Mouse (Mus musculus): ENCODE results near the gene Gm11027. TPM values are rescaled to one million over a fixed set of nuclear protein-coding genes. Genes with fewer than 3 reads are reported as not detected.

Gm11027 gene
- total and polyA plus RNA-seq, 3 experiments = not detected

GRCm38 (mm10) chr12:116238803-116239202 lies 36.4 kb upstream of the Gm11027 start:
- Histone ChIP-seq H3K9ac (ENCODE audit: insufficient read depth, low read depth) (no peak overlapping the region), H3K4me1 (ENCODE audit: control insufficient read depth in 1 of 2, insufficient read depth in 2 of 2) (peaks cover 0 to 7% of the 10 kb centered on the region in 2 experiments; a peak in 2 of 4 replicates), H3K79me2 (replicated peaks; ENCODE audit: control insufficient read depth, extremely low read depth, insufficient read depth, poor library complexity, severe bottlenecking) (no peaks in the 10 kb centered on the region), H3K27me3 (replicated peaks) (no peaks in the 10 kb centered on the region), H3K36me3 (replicated peaks in 1 of 2; ENCODE audit: control insufficient read depth in 1 of 2, insufficient read depth in 1 of 2, low read length in 1 of 2) (peaks cover 3 to 28% of the 10 kb centered on the region in 2 experiments), H3K4me3 (replicated peaks in 1 of 3; ENCODE audit: low read depth in 2 of 3, low read length in 2 of 3, poor library complexity in 1 of 3) (no peak overlapping the region), H3K4me2 (ENCODE audit: insufficient read depth, low read depth, poor library complexity, severe bottlenecking) (no peak overlapping the region), H3K9me3 (replicated peaks; ENCODE audit: low read length) (no peaks in the 10 kb centered on the region), H3K27ac (ENCODE audit: insufficient read depth, low read depth) (no peak overlapping the region)
- DNase-seq (ENCODE audit: extremely low read depth) = no peak
- no peak for TF ChIP-seq TCF12 (IDR thresholded peaks at IDR 0.05; ENCODE audit: low read depth, low read length)
- no peak for TF ChIP-seq RAD21 (IDR thresholded peaks at IDR 0.05; ENCODE audit: low read depth, low read length)
- in situ Hi-C loops (cut with MboI; ENCODE audit: low pct_ligation_motif_present, low pct_unique_long_range_greater_than_20kb, low sequenced_read_pairs) (no loop called here), dilution Hi-C loops (cut with MboI; ENCODE audit: extremely low pct_ligation_motif_present, extremely low pct_unique_long_range_greater_than_20kb, low sequenced_read_pairs) (no loop called here)

GRCm38 (mm10) chr12:116244601-116245000 lies 30.6 kb upstream of the Gm11027 start:
- no peak for TF ChIP-seq POLR2AphosphoS2 (IDR thresholded peaks at IDR 0.05; ENCODE audit: low read depth, low read length)
- TF ChIP-seq ZKSCAN1 (IDR thresholded peaks at IDR 0.05; ENCODE audit: borderline replicate concordance, low read depth, low read length) = no peak
- no peak for TF ChIP-seq CTCF (conservative IDR thresholded peaks at IDR 0.05 in 1 of 2, IDR thresholded peaks at IDR 0.05 in 1 of 2; ENCODE audit: low read depth in 2 of 2, low read length in 2 of 2)
- no peak for TF ChIP-seq PAX5 (IDR thresholded peaks at IDR 0.05; ENCODE audit: low read length)
- no peak for TF ChIP-seq BHLHE40 (IDR thresholded peaks at IDR 0.05; ENCODE audit: low read depth, low read length)
- Histone ChIP-seq H3K9me3 (replicated peaks; ENCODE audit: low read length) (no peaks in the 10 kb centered on the region), H3K4me2 (ENCODE audit: insufficient read depth, low read depth, poor library complexity, severe bottlenecking) (no peak overlapping the region), H3K36me3 (replicated peaks in 1 of 2; ENCODE audit: control insufficient read depth in 1 of 2, insufficient read depth in 1 of 2, low read length in 1 of 2) (peaks cover 14 to 57% of the 10 kb centered on the region in 2 experiments), H3K27me3 (replicated peaks) (no peaks in the 10 kb centered on the region), H3K4me1 (ENCODE audit: control insufficient read depth in 1 of 2, insufficient read depth in 2 of 2) (peaks cover 0 to 4% of the 10 kb centered on the region in 2 experiments; a peak in 2 of 4 replicates), H3K9ac (ENCODE audit: insufficient read depth, low read depth) (no peak overlapping the region), H3K4me3 (replicated peaks in 1 of 3; ENCODE audit: low read depth in 2 of 3, low read length in 2 of 3, poor library complexity in 1 of 3) (no peak overlapping the region), H3K27ac (ENCODE audit: insufficient read depth, low read depth) (no peak overlapping the region), H3K79me2 (replicated peaks; ENCODE audit: control insufficient read depth, extremely low read depth, insufficient read depth, poor library complexity, severe bottlenecking) (no peaks in the 10 kb centered on the region)
- DNase-seq (ENCODE audit: extremely low read depth) = no peak
- in situ Hi-C loops (cut with MboI; ENCODE audit: low pct_ligation_motif_present, low pct_unique_long_range_greater_than_20kb, low sequenced_read_pairs) (no loop called here), dilution Hi-C loops (cut with MboI; ENCODE audit: extremely low pct_ligation_motif_present, extremely low pct_unique_long_range_greater_than_20kb, low sequenced_read_pairs) (no loop called here)

DNA sequence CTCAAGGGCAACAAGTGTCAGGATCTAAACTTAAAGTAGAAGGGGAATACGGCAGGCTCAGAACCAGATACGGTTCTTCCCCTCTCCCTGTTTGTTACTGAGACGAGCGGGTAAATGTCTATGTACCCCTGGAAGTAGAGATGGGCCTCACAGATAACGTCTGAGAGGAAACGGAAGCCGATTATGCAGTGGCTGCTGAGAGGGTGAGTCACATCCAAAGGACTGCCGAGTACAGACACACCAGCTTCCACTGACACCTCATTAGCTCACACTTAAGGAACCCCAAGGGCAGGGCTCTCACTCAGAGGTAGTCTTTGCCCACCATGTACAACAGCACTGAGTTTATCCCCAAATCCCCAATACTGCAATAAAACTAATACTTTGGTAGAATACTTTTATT lies 20.5 kb upstream of the Gm11027 start:
- no peak for DNase-seq (ENCODE audit: extremely low read depth)

More for the DNA sequence above, 20.5 kb upstream of the Gm11027 start:
- Histone ChIP-seq H3K4me3 (replicated peaks in 1 of 3; ENCODE audit: low read depth in 2 of 3, low read length in 2 of 3, poor library complexity in 1 of 3) (no peak overlapping the region), H3K27me3 (replicated peaks) (no peaks in the 10 kb centered on the region), H3K4me2 (ENCODE audit: insufficient read depth, low read depth, poor library complexity, severe bottlenecking) (no peak overlapping the region), H3K27ac (ENCODE audit: insufficient read depth, low read depth) (no peak overlapping the region), H3K79me2 (replicated peaks; ENCODE audit: control insufficient read depth, extremely low read depth, insufficient read depth, poor library complexity, severe bottlenecking) (no peaks in the 10 kb centered on the region), H3K9ac (ENCODE audit: insufficient read depth, low read depth) (no peak overlapping the region), H3K9me3 (replicated peaks; ENCODE audit: low read length) (no peaks in the 10 kb centered on the region), H3K4me1 (ENCODE audit: control insufficient read depth in 1 of 2, insufficient read depth in 2 of 2) (no peaks in the 10 kb centered on the region), H3K36me3 (replicated peaks in 1 of 2; ENCODE audit: control insufficient read depth in 1 of 2, insufficient read depth in 1 of 2, low read length in 1 of 2) (peaks cover 14 to 27% of the 10 kb centered on the region in 2 experiments)
- in situ Hi-C loops (cut with MboI; ENCODE audit: low pct_ligation_motif_present, low pct_unique_long_range_greater_than_20kb, low sequenced_read_pairs) = loop anchor here (25.0 kb wide), 1 partner anchor 333 kb away; no protein-coding TSS in a partner anchor
- TF ChIP-seq POLR2A (IDR thresholded peaks at IDR 0.05; ENCODE audit: low read depth, low read length) (no peak), ZNF384 (IDR thresholded peaks at IDR 0.05; ENCODE audit: low read depth, low read length) (no peak), CTCF (conservative IDR thresholded peaks at IDR 0.05 in 1 of 2, IDR thresholded peaks at IDR 0.05 in 1 of 2; ENCODE audit: low read depth in 2 of 2, low read length in 2 of 2) (no peak), CHD1 (IDR thresholded peaks at IDR 0.05; ENCODE audit: low read depth, low read length) (no peak), NRF1 (IDR thresholded peaks at IDR 0.05; ENCODE audit: low read depth, low read length) (no peak), ZKSCAN1 (IDR thresholded peaks at IDR 0.05; ENCODE audit: borderline replicate concordance, low read depth, low read length) (no peak), PAX5 (IDR thresholded peaks at IDR 0.05; ENCODE audit: low read length) (no peak), NELFE (IDR thresholded peaks at IDR 0.05; ENCODE audit: low read depth, low read length) (no peak), UBTF (IDR thresholded peaks at IDR 0.05; ENCODE audit: low read depth, low read length) (no peak), CHD2 (IDR thresholded peaks at IDR 0.05; ENCODE audit: low read length) (no peak), HCFC1 (IDR thresholded peaks at IDR 0.05; ENCODE audit: low read depth, low read length) (no peak), ZC3H11A (IDR thresholded peaks at IDR 0.05; ENCODE audit: low read depth, low read length) (no peak), ELF1 (IDR thresholded peaks at IDR 0.05; ENCODE audit: low read depth, low read length) (no peak), IRF4 (IDR thresholded peaks at IDR 0.05; ENCODE audit: low read depth, low read length) (no peak)
- dilution Hi-C loops (cut with MboI; ENCODE audit: extremely low pct_ligation_motif_present, extremely low pct_unique_long_range_greater_than_20kb, low sequenced_read_pairs) = no loop called here
